Mouse (Mus musculus): ENCODE results near the gene Wdr83. TPM values are rescaled to one million over a fixed set of nuclear protein-coding genes. Genes with fewer than 3 reads are reported as not detected.
A peak's percentile ranks its signal among the peaks of the same experiment; 100 is the strongest.
"Not testable (repeated sequence)": the region's sequence is repeated elsewhere in the genome, so short reads cannot be mapped to it uniquely, and the experiment has no call there.

Gene Wdr83
- polyA plus RNA-seq (2015; fragmentation: Nextera tagmentation; extraction: Ambion mirVana): 45.2 and 46.2 TPM in 2 replicates

GRCm38 (mm10) chr8:85081216-85081555 is at the start of gene Wdr83:
Gene Wdr83, minus strand, starts transcription at chr8:85081306.
- H3K9me3 ChIP-seq: no peaks in the 10 kb centered on the region
- no peaks in the 10 kb centered on the region for H3K27me3 ChIP-seq
- peak; percentile 53; the same call in 1 of the 2 replicates for ATAC-seq (ENCODE audit: insufficient number of reproducible peaks, insufficient read depth, low FRiP score, low TSS enrichment, low read depth)
- H3K36me3 ChIP-seq: peaks cover 33% of the 10 kb centered on the region
- peak within 1 kb of the TSS; percentile 97 for H3K4me2 ChIP-seq
- H3K27ac ChIP-seq: peak within 1 kb of the TSS; percentile 62
- H3K9ac ChIP-seq: peak within 1 kb of the TSS; percentile 92
- peaks cover 31% of the 10 kb centered on the region for H3K4me1 ChIP-seq
- H3K4me3 ChIP-seq: peak within 1 kb of the TSS; percentile 93
- WGBS: 0% methylated on average over 9 of the region's 9 CpGs

DNA sequence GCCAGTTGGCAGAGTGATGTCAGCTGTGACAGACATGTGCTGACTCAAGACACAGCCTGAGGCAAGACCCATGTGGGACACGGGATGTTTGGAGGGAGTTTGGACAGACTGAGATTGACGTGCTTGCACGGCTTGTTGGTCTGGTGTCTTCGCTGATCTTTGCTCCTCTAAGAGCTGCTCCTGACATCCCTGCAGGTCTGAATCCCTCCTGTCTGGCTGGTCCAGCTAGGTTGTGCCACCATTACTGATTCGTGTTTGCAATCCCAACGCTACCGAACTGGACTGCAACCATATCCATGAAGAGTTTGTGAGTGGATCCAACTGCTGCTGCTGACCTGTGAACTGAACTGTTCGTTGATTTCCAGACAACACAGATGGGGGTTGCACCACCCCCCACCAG is 42.6 kb upstream of the Wdr83 start:
- Histone ChIP-seq H3K4me2 (no peak overlapping the region), H3K36me3 (no peaks in the 10 kb centered on the region), H3K27ac (no peak overlapping the region), H3K4me1 (peaks cover 4% of the 10 kb centered on the region; the same call in 1 of the 2 replicates), H3K27me3 (no peaks in the 10 kb centered on the region), H3K4me3 (no peak overlapping the region), H3K9ac (no peak overlapping the region), H3K9me3 (no peaks in the 10 kb centered on the region)
- 90% methylated on average over 8 of the region's 8 CpGs for WGBS
- ATAC-seq (ENCODE audit: insufficient number of reproducible peaks, insufficient read depth, low FRiP score, low TSS enrichment, low read depth): no peak

GRCm38 (mm10) chr8:85122995-85123394 is 41.9 kb upstream of the Wdr83 start, which contains the start of gene Zfp791:
Gene Zfp791, minus strand, starts transcription at chr8:85123095.
- Histone ChIP-seq H3K36me3 (no peaks in the 10 kb centered on the region), H3K27me3 (no peaks in the 10 kb centered on the region), H3K4me3 (no peak within 1 kb of the TSS), H3K4me2 (no peak within 1 kb of the TSS), H3K9ac (no peak within 1 kb of the TSS), H3K9me3 (no peaks in the 10 kb centered on the region), H3K4me1 (peaks cover 6% of the 10 kb centered on the region; the same call in 1 of the 2 replicates), H3K27ac (no peak within 1 kb of the TSS)
- ATAC-seq (ENCODE audit: insufficient number of reproducible peaks, insufficient read depth, low FRiP score, low TSS enrichment, low read depth): no peak
- WGBS: 74% methylated on average over 3 of the region's 3 CpGs

DNA sequence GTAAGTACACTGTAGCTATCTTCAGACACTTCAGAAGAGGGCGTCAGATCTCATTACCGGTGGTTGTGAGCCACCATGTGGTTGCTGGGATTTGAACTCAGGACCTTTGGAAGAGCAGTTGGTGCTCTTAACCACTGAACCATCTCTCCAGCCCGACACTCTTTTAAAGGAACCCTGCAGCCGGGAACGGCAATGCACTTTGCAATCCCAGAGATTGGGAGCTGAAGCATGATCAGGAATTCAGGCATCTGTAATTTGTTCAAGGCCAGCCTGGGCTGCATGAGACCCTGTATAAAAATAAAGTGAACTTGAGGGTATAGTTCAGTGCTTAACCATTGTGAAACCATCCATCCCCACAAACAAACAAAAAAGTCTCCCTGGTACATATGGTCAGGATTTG is 39.1 kb upstream of the Wdr83 start:
- 76% methylated on average over 5 of the region's 5 CpGs for WGBS

DNA sequence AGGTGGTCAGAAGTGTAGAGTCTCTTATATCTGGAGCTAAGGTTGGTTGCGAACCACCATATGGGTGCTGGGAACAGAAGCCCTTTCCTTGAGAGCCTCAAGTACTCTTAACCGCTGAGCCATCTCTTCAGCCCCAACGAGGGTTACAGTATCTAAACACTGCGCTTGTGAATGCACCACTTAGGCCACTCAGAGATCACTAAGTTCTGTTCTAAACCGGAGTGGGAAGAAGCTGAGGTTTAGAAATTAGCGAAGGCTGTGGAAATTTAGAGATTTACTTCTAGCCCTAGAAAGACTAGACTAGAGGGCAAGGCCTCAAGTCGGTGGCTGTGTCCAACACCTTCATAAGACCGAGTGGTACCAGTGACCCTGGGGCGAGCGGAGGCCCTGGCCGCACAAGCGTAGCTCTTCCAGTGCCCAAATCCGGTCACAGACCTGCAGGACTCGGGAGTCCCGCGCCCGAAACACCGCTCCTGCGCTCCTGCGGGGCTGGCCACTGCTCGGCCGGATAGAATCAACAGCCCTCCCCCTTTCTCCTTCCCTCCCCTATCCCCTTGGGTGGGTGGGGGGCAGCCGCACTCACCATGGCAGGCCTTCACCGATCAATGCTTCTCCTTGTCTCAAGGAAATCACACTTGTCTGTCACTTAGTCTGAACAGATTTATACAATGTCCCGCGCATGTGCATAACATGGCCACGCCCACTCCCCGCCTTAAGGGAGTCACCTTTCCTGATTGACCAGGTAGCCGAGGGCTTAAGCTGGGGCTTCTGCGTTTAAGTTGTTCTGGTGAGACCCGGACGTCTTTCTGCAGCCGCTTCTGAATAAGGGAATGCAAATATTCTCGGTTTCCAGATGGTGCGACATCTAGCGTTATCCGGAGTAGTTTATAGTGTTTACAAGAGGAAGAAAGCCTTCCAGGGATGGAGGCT is 38.2 kb upstream of the Wdr83 start:
- Histone ChIP-seq H3K36me3 (peaks cover 6% of the 10 kb centered on the region; the same call in 1 of the 2 replicates), H3K27me3 (no peaks in the 10 kb centered on the region), H3K4me3 (peak overlapping the region; percentile 74), H3K4me1 (peaks cover 6% of the 10 kb centered on the region; the same call in 1 of the 2 replicates), H3K4me2 (peak overlapping the region; percentile 74), H3K9ac (peak overlapping the region; percentile 82), H3K9me3 (no peaks in the 10 kb centered on the region), H3K27ac (peak overlapping the region; percentile 77)
- ATAC-seq (ENCODE audit: insufficient number of reproducible peaks, insufficient read depth, low FRiP score, low TSS enrichment, low read depth): peak; percentile 89
- 6% methylated on average over 37 of the region's 37 CpGs for WGBS

More for the DNA sequence above, 39.1 kb upstream of the Wdr83 start:
- not testable (repeated sequence) for H3K36me3 ChIP-seq; ATAC-seq (ENCODE audit: insufficient number of reproducible peaks, insufficient read depth, low FRiP score, low TSS enrichment, low read depth); H3K4me1 ChIP-seq; H3K9ac ChIP-seq; H3K27me3 ChIP-seq; H3K4me2 ChIP-seq; H3K9me3 ChIP-seq; H3K4me3 ChIP-seq; H3K27ac ChIP-seq

DNA sequence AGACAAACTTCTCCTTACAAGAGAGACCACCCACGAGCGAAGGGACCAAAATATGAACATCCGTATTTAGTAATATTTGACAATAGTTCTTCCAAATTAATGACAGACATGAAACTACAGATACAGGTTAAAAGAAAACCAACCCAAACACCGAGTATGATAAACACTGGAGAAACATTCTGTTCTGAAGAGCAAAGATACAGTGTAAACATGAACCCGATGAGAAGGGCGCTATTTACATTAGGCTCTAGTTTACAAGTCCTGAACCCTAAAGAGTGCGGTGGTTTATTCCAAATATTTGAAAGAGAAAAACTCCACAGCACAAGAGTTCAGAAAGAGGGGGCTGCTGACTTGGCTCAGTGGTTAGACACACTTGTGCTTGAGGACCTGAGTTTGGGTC is 35.9 kb upstream of the Wdr83 start:
- no peak overlapping the region for H3K9ac ChIP-seq

GRCm38 (mm10) chr8:85115501-85115900 is 34.4 kb upstream of the Wdr83 start:
- H3K36me3 ChIP-seq: peaks cover 33% of the 10 kb centered on the region
- no peak for ATAC-seq (ENCODE audit: insufficient number of reproducible peaks, insufficient read depth, low FRiP score, low TSS enrichment, low read depth)
- no peaks in the 10 kb centered on the region for H3K27me3 ChIP-seq
- WGBS: 71% methylated on average over 4 of the region's 4 CpGs
- H3K4me1 ChIP-seq: peaks cover 6% of the 10 kb centered on the region; the same call in 1 of the 2 replicates
- no peak overlapping the region for H3K4me3 ChIP-seq
- H3K4me2 ChIP-seq: no peak overlapping the region
- no peak overlapping the region for H3K27ac ChIP-seq
- H3K9me3 ChIP-seq: peaks cover 3% of the 10 kb centered on the region; the same call in 1 of the 2 replicates
- no peak overlapping the region for H3K9ac ChIP-seq

More for the DNA sequence above, 35.9 kb upstream of the Wdr83 start:
- no peaks in the 10 kb centered on the region for H3K27me3 ChIP-seq
- H3K9me3 ChIP-seq: no peaks in the 10 kb centered on the region
- no peak overlapping the region for H3K4me2 ChIP-seq
- WGBS: 91% methylated on average over 7 of the region's 7 CpGs
- H3K4me3 ChIP-seq: no peak overlapping the region
- H3K4me1 ChIP-seq: peaks cover 6% of the 10 kb centered on the region; the same call in 1 of the 2 replicates
- H3K27ac ChIP-seq: no peak overlapping the region
- no peak for ATAC-seq (ENCODE audit: insufficient number of reproducible peaks, insufficient read depth, low FRiP score, low TSS enrichment, low read depth)
- H3K36me3 ChIP-seq: peaks cover 18% of the 10 kb centered on the region

DNA sequence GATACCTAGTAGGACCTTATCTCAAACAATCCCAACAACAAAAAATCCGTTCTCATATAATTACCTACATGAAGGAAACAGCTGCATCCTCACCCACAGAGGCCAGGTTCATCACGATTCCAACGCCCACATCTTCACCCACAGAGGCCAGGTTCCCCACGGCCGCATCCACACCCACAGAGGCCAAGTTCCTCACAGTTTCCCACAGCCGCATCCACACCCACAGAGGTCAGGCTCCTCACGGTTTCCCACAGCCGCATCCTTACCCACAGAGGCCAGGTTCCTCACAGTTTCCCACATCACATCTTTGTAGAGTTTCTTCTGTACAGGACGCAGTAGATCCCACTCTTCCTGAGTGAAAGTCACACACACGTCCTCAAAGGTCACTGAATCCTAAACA is 32.1 kb upstream of the Wdr83 start:
- 97% methylated on average over 10 of the region's 10 CpGs for WGBS
- no peak overlapping the region for H3K4me3 ChIP-seq
- ATAC-seq (ENCODE audit: insufficient number of reproducible peaks, insufficient read depth, low FRiP score, low TSS enrichment, low read depth): no peak
- H3K27me3 ChIP-seq: no peaks in the 10 kb centered on the region
- no peak overlapping the region for H3K9ac ChIP-seq
- no peak overlapping the region for H3K27ac ChIP-seq
- peaks cover 55% of the 10 kb centered on the region for H3K36me3 ChIP-seq
- peaks cover 3% of the 10 kb centered on the region; the same call in 1 of the 2 replicates for H3K9me3 ChIP-seq
- no peaks in the 10 kb centered on the region for H3K4me1 ChIP-seq
- H3K4me2 ChIP-seq: no peak overlapping the region

DNA sequence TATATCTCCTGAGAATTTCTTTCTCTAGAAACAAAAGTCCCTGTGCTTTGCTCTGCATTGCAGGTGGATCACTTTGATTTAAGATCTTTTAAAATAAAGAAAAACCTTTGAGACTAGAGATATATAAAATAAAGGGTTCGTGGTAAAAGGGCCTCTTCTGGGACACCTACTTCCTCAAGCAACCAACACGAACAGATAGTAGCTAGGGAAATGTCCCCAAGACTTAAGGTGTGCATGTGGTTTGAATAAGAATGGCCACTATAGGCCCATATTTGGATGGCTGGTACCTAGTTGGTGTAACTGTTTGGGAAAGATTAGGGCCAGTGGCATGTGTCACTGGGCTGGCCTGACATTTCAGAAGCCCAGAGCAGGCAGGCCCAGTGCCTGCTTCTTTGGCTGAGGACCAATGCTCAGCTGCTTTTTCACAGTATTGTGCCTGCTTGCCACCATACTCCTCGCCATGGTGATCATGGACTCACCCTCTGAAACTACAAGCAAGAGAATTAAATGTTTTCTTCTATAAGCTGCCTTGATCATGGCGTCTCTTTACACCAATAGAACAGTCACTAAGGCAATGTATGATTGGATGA is 19.1 kb upstream of the Wdr83 start:
- peaks cover 38% of the 10 kb centered on the region for H3K36me3 ChIP-seq
- H3K4me2 ChIP-seq: no peak overlapping the region
- H3K9ac ChIP-seq: no peak overlapping the region
- H3K4me1 ChIP-seq: no peaks in the 10 kb centered on the region
- H3K4me3 ChIP-seq: no peak overlapping the region
- no peaks in the 10 kb centered on the region for H3K9me3 ChIP-seq
- 86% methylated on average over 4 of the region's 4 CpGs for WGBS
- H3K27me3 ChIP-seq: no peaks in the 10 kb centered on the region
- H3K27ac ChIP-seq: no peak overlapping the region
- no peak for ATAC-seq (ENCODE audit: insufficient number of reproducible peaks, insufficient read depth, low FRiP score, low TSS enrichment, low read depth)

DNA sequence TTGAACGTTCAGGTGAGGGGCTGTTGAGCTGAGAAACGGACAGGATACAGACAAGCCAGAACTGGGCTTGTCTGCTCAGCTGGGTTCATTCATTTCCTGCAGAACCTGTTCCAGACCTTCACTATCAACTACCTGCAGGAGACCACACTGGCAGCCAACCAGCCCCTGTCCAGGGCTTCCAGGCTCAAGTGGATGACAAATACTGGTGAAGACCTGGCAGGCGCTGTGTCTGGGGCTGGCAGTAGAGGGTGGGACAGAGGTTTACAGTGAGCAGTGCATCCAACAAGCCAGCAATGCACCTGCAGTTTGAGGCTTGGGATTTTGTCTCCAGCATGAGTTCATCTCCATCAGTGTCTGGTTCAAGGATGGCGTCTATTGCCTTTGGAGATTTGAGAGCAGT is 15.7 kb upstream of the Wdr83 start:
- no peak overlapping the region for H3K4me2 ChIP-seq
- peaks cover 60% of the 10 kb centered on the region for H3K36me3 ChIP-seq
- no peak overlapping the region for H3K4me3 ChIP-seq
- H3K4me1 ChIP-seq: no peaks in the 10 kb centered on the region
- no peaks in the 10 kb centered on the region for H3K9me3 ChIP-seq
- no peak for ATAC-seq (ENCODE audit: insufficient number of reproducible peaks, insufficient read depth, low FRiP score, low TSS enrichment, low read depth)
- WGBS: 84% methylated on average over 4 of the region's 4 CpGs
- no peak overlapping the region for H3K27ac ChIP-seq
- H3K9ac ChIP-seq: no peak overlapping the region
- no peaks in the 10 kb centered on the region for H3K27me3 ChIP-seq

DNA sequence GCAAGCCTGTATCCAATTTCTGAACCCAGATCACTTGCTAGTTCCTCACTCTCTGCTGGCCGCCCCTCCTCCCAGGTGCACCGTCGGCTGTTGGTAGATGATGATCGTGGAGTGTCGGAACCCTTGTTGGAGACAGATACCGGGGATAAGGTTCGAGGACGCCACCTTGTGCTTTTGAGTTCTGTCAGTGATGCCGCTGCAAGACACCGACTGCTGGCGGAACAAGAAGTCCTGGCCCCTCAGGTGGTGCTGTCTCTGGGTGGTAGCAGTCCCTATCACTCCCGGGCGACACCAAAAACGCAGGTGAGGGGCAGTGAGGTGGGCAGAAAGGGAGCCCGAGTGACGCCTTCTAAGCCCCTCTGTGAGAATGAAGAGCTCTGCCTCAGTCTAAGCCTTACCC is 15.1 kb upstream of the Wdr83 start:
- Histone ChIP-seq H3K9ac (no peak overlapping the region), H3K4me1 (no peaks in the 10 kb centered on the region), H3K36me3 (peaks cover 64% of the 10 kb centered on the region), H3K4me2 (no peak overlapping the region), H3K27me3 (no peaks in the 10 kb centered on the region), H3K9me3 (no peaks in the 10 kb centered on the region), H3K4me3 (no peak overlapping the region), H3K27ac (no peak overlapping the region)
- WGBS: 92% methylated on average over 16 of the region's 16 CpGs
- no peak for ATAC-seq (ENCODE audit: insufficient number of reproducible peaks, insufficient read depth, low FRiP score, low TSS enrichment, low read depth)
